Mouse (Mus musculus) mouse trophoblast stem cell (cell line): ENCODE measurements around the gene Ugt1a8.

Experiments
- in situ Hi-C, 2 experiments: fragments of 300-500 bp; cut with MseI, MboI; formaldehyde crosslinking; loops; 2 replicates in 1 of 2; 3 replicates in 1 of 2; pipeline ENCODE4 v1.15.1; 2025

Ugt1a8 gene

GRCm38 (mm10) chr1:88234248-88234610 is 146.6 kb downstream of the Ugt1a8 start:
- in situ Hi-C loops: no loop called here

- in situ Hi-C loops: no loop called here
Observed at GRCm38 (mm10) chr1:88234646-88235045, 147.0 kb downstream of the Ugt1a8 start.

GRCm38 (mm10) chr1:88235046-88235893 is 147.7 kb downstream of the Ugt1a8 start:
- in situ Hi-C loops: no loop called here

GRCm38 (mm10) chr1:88235894-88236415 is 148.3 kb downstream of the Ugt1a8 start:
- in situ Hi-C loops: no loop called here

GRCm38 (mm10) chr1:88237311-88237710 is 149.7 kb downstream of the Ugt1a8 start:
- in situ Hi-C loops: no loop called here

- in situ Hi-C loops: no loop called here
Observed at GRCm38 (mm10) chr1:88238771-88239170, 151.2 kb downstream of the Ugt1a8 start.

GRCm38 (mm10) chr1:88240072-88240471 is 152.5 kb downstream of the Ugt1a8 start:
- in situ Hi-C loops: no loop called here

- in situ Hi-C loops: no loop called here
Observed at GRCm38 (mm10) chr1:88240579-88240978, 153.0 kb downstream of the Ugt1a8 start.

- in situ Hi-C loops: no loop called here
Observed at GRCm38 (mm10) chr1:88243861-88244260, 156.2 kb downstream of the Ugt1a8 start.

- in situ Hi-C loops: no loop called here
Observed at GRCm38 (mm10) chr1:88245881-88246280, 158.3 kb downstream of the Ugt1a8 start.

- in situ Hi-C loops: no loop called here
Observed at GRCm38 (mm10) chr1:88246386-88246785, 158.8 kb downstream of the Ugt1a8 start.

GRCm38 (mm10) chr1:88247660-88248059 is 160.0 kb downstream of the Ugt1a8 start:
- in situ Hi-C loops: no loop called here

GRCm38 (mm10) chr1:88248658-88249057 is 161.0 kb downstream of the Ugt1a8 start:
- in situ Hi-C loops: no loop called here

- in situ Hi-C loops: no loop called here
Observed at GRCm38 (mm10) chr1:88249596-88249995, 162.0 kb downstream of the Ugt1a8 start.

- in situ Hi-C loops: no loop called here
Observed at GRCm38 (mm10) chr1:88250023-88250422, 162.4 kb downstream of the Ugt1a8 start.

- in situ Hi-C loops: no loop called here
Observed at GRCm38 (mm10) chr1:88253106-88253505, 165.5 kb downstream of the Ugt1a8 start.

- in situ Hi-C loops: no loop called here
Observed at GRCm38 (mm10) chr1:88253540-88253939, 165.9 kb downstream of the Ugt1a8 start.

- in situ Hi-C loops: no loop called here
Observed at GRCm38 (mm10) chr1:88254793-88255465, 167.3 kb downstream of the Ugt1a8 start.

GRCm38 (mm10) chr1:88255466-88255857 is 167.8 kb downstream of the Ugt1a8 start:
- in situ Hi-C loops: no loop called here

GRCm38 (mm10) chr1:88255989-88256754 is 168.6 kb downstream of the Ugt1a8 start:
- in situ Hi-C loops: no loop called here

GRCm38 (mm10) chr1:88256886-88257663 is 169.5 kb downstream of the Ugt1a8 start:
- in situ Hi-C loops: no loop called here
